9 mouse cellular contexts compared by ENCODE assay signal in genomic region chr13:98366469-98367275, GRCm38 (mm10). TPM values are rescaled to one million over a fixed set of nuclear protein-coding genes. Genes with fewer than 3 reads are reported as not detected.
DNase-seq lines count a peak whose midpoint lies in the region; ATAC-seq lines count a peak whose summit lies in the region.
"Had no signal": no experiment of that assay in that cellular context is flagged by ENCODE, and none has a peak within 500 bp of the region (broad histone marks: within the 10 kb centered on the region; RNA-seq: fewer than 3 reads in every experiment).

No protein-coding gene starts in this region.

- no peaks in the 10 kb centered on the region for H3K36me3 ChIP-seq in kidney, embryonic 16.5 days (ENCODE audit: insufficient read depth, low read length)
- no peaks in the 10 kb centered on the region for H3K36me3 ChIP-seq in embryonic facial prominence, embryonic 10.5 days (replicated peaks)
- no peaks in the 10 kb centered on the region for H3K36me3 ChIP-seq in intestine, embryonic 14.5 days (ENCODE audit: control insufficient read depth, insufficient read depth, low read length)
- H3K36me3 ChIP-seq in neural tube, embryonic 13.5 days = no peaks in the 10 kb centered on the region

- ATAC-seq in kidney, embryonic 16.5 days (ENCODE audit: low FRiP score, low TSS enrichment) = peak; percentile 50; the same call in 1 of the 2 replicates
- ATAC-seq in intestine, embryonic 14.5 days (replicated peaks; ENCODE audit: low FRiP score, low TSS enrichment, low read depth) = no peak
- peak; percentile 56; the same call in 1 of the 2 replicates for ATAC-seq in neural tube, embryonic 13.5 days (ENCODE audit: low read depth)

- H3K27ac ChIP-seq in kidney, embryonic 16.5 days (ENCODE audit: low read length) = peak overlapping the region; percentile 66
- H3K27ac ChIP-seq in embryonic facial prominence, embryonic 10.5 days (replicated peaks) = peak overlapping the region; percentile 79
- H3K27ac ChIP-seq in intestine, embryonic 14.5 days (ENCODE audit: low read depth) = no peak overlapping the region
- no peak overlapping the region for H3K27ac ChIP-seq in neural tube, embryonic 13.5 days (replicated peaks)

- H3K4me1 ChIP-seq in kidney, embryonic 16.5 days (ENCODE audit: insufficient read depth, low read length) = peaks cover 21% of the 10 kb centered on the region
- peaks cover 33% of the 10 kb centered on the region for H3K4me1 ChIP-seq in embryonic facial prominence, embryonic 10.5 days
- peaks cover 4% of the 10 kb centered on the region for H3K4me1 ChIP-seq in intestine, embryonic 14.5 days (replicated peaks; ENCODE audit: control insufficient read depth, insufficient read depth, low read length)
- H3K4me1 ChIP-seq in neural tube, embryonic 13.5 days (replicated peaks) = peaks cover 12% of the 10 kb centered on the region

- H3K4me3 ChIP-seq in kidney, embryonic 16.5 days (ENCODE audit: low read length) = peak overlapping the region; percentile 42
- peak overlapping the region; percentile 51 for H3K4me3 ChIP-seq in embryonic facial prominence, embryonic 10.5 days
- 0 out of 2 replicates have a peak overlapping the region, but pooled peaks have one; percentile 21 for H3K4me3 ChIP-seq in intestine, embryonic 14.5 days (ENCODE audit: low read depth, low read length)
- peak overlapping the region; percentile 20 for H3K4me3 ChIP-seq in neural tube, embryonic 13.5 days

- peak overlapping the region; percentile 56 for H3K9ac ChIP-seq in kidney, embryonic 16.5 days (replicated peaks; ENCODE audit: low read length)
- no peak overlapping the region for H3K9ac ChIP-seq in intestine, embryonic 14.5 days (ENCODE audit: low read length)
- H3K9ac ChIP-seq in neural tube, embryonic 13.5 days = no peak overlapping the region

- H3K9me3 ChIP-seq in kidney, embryonic 16.5 days (ENCODE audit: low read length) = no peaks in the 10 kb centered on the region
- no peaks in the 10 kb centered on the region for H3K9me3 ChIP-seq in embryonic facial prominence, embryonic 10.5 days
- H3K9me3 ChIP-seq in intestine, embryonic 14.5 days (ENCODE audit: control insufficient read depth, low read length) = no peaks in the 10 kb centered on the region
- no peaks in the 10 kb centered on the region for H3K9me3 ChIP-seq in neural tube, embryonic 13.5 days

- DNase-seq in kidney, adult 11 months = no peak
- peak; percentile 62 for DNase-seq in embryonic facial prominence, embryonic 10.5 days (ENCODE audit: low spot score)
- peak; percentile 65 for DNase-seq in intestine, embryonic 14.5 days (ENCODE audit: low spot score)
- no peak for DNase-seq in ovary, postnatal 10 days (ENCODE audit: low spot score)
- no peak for DNase-seq in frontal cortex, postnatal 25 days (ENCODE audit: low spot score in 2 of 2)
- DNase-seq in thymus, postnatal 36 days = no peak
- DNase-seq: cerebellum, adult 9-11 months had no signal

- peaks cover 63% of the 10 kb centered on the region for H3K27me3 ChIP-seq in kidney, embryonic 16.5 days (ENCODE audit: insufficient read depth, low read length)
- peaks cover 100% of the 10 kb centered on the region for H3K27me3 ChIP-seq in embryonic facial prominence, embryonic 10.5 days (replicated peaks; ENCODE audit: low read depth, poor library complexity, severe bottlenecking)
- peaks cover 88% of the 10 kb centered on the region for H3K27me3 ChIP-seq in intestine, embryonic 14.5 days (replicated peaks; ENCODE audit: control insufficient read depth, insufficient read depth, low read length)
- H3K27me3 ChIP-seq in neural tube, embryonic 13.5 days = peaks cover 92% of the 10 kb centered on the region

- WGBS in kidney, embryonic 16.5 days = 5% methylated on average over 43 of the region's 43 CpGs
- under 1% methylated on average over 43 of the region's 43 CpGs for WGBS in embryonic facial prominence, embryonic 10.5 days
- WGBS in intestine, embryonic 14.5 days = 1% methylated on average over 43 of the region's 43 CpGs
- WGBS in neural tube, embryonic 13.5 days = under 1% methylated on average over 43 of the region's 43 CpGs

- H3K4me2 ChIP-seq in kidney, embryonic 16.5 days (replicated peaks; ENCODE audit: low read depth, low read length) = peak overlapping the region; percentile 78
- H3K4me2 ChIP-seq in intestine, embryonic 14.5 days (ENCODE audit: low read length) = peak overlapping the region; percentile 22; the same call in 1 of the 2 replicates
- peak overlapping the region; percentile 46 for H3K4me2 ChIP-seq in neural tube, embryonic 13.5 days

RNA-seq across cellular contexts. Expression of gene Foxd1, which starts 12.6 kb away (rescaled TPM):
- polyA plus RNA-seq in kidney, embryonic 16.5 days (2015; fragmentation: Nextera tagmentation; extraction: Ambion mirVana) = 2.5 and 3.1 TPM in 2 replicates
- 3.7 and 4.3 TPM in 2 replicates for polyA plus RNA-seq in embryonic facial prominence, embryonic 10.5 days (2016; fragmentation: Nextera tagmentation; extraction: Ambion mirVana)
- polyA plus RNA-seq in intestine, embryonic 14.5 days (2014; fragmentation: Nextera tagmentation; extraction: Ambion mirVana) = not detected in 2 replicates
- polyA plus RNA-seq in neural tube, embryonic 13.5 days (2015; fragmentation: Nextera tagmentation; extraction: Ambion mirVana) = 1.4 and 1.7 TPM in 2 replicates

RNA-seq across cellular contexts. Expression of gene Btf3, which starts 49.9 kb away (rescaled TPM):
- 603 and 613 TPM in 2 replicates for polyA plus RNA-seq in kidney, embryonic 16.5 days (2015; fragmentation: Nextera tagmentation; extraction: Ambion mirVana)
- 764 and 773 TPM in 2 replicates for polyA plus RNA-seq in embryonic facial prominence, embryonic 10.5 days (2016; fragmentation: Nextera tagmentation; extraction: Ambion mirVana)
- 708 and 729 TPM in 2 replicates for polyA plus RNA-seq in intestine, embryonic 14.5 days (2014; fragmentation: Nextera tagmentation; extraction: Ambion mirVana)
- 615 and 618 TPM in 2 replicates for polyA plus RNA-seq in neural tube, embryonic 13.5 days (2015; fragmentation: Nextera tagmentation; extraction: Ambion mirVana)

Comparison
In these comparisons a context has a peak if more than half of its experiments do, and no peak if none do; other contexts are left out.
1. H3K27ac ChIP-seq: peak in kidney, embryonic 16.5 days (single experiment) and embryonic facial prominence, embryonic 10.5 days (single experiment); none in intestine, embryonic 14.5 days (single experiment) and neural tube, embryonic 13.5 days (single experiment).
2. H3K4me2 ChIP-seq: peak in every context shown above with its lines; median percentile 78 in kidney, embryonic 16.5 days; 46 in neural tube, embryonic 13.5 days; 22 in intestine, embryonic 14.5 days.
3. DNase-seq: peak in embryonic facial prominence, embryonic 10.5 days (single experiment) and intestine, embryonic 14.5 days (single experiment); none in kidney, adult 11 months (single experiment), ovary, postnatal 10 days (single experiment), frontal cortex, postnatal 25 days (0 of 2) and thymus, postnatal 36 days (0 of 2).
4. Peak in every context shown above with its lines, with median percentiles within 50 percentile points of each other: H3K4me3 ChIP-seq.